Mouse (Mus musculus) hindbrain, embryonic 11.5 days (tissue): ENCODE data around the gene Rhob. TPM values are rescaled to one million over a fixed set of nuclear protein-coding genes. Genes with fewer than 3 reads are reported as not detected.

Source experiments
- ATAC-seq: fragments of 200-750 bp; cut with Nextera tagmentation; 2 replicates; pipeline ENCODE4 v1.8.0; 2017; ENCODE audit warnings: mild to moderate bottlenecking, moderate TSS enrichment, moderate library complexity; ENCODE audit not compliant: low FRiP score
- DNase-seq: peaks from one replicate; pipeline ENCODE4 v3.0.0-alpha.2; 2015; ENCODE audit warnings: low spot score
- H3K27ac ChIP-seq: fragments of 300-500 bp; sonication (generic); 2 replicates; pipeline ENCODE4 v1.5.1; 2014; ENCODE audit warnings: mild to moderate bottlenecking, low read depth, low read length
- H3K27me3 ChIP-seq: fragments of 300-500 bp; sonication (generic); 2 replicates; pipeline ENCODE4 v1.6.1; 2014; ENCODE audit warnings: mild to moderate bottlenecking, low read length, moderate library complexity, mixed read lengths; ENCODE audit not compliant: control insufficient read depth, insufficient read depth
- H3K36me3 ChIP-seq: fragments of 300-500 bp; sonication (generic); 2 replicates; pipeline ENCODE4 v1.6.1; 2014; ENCODE audit warnings: mild to moderate bottlenecking, low read length, moderate library complexity, mixed read lengths; ENCODE audit not compliant: control insufficient read depth, insufficient read depth
- H3K4me1 ChIP-seq: fragments of 300-500 bp; sonication (generic); replicated peaks from 2 replicates; pipeline ENCODE4 v1.6.1; 2014; ENCODE audit warnings: low read length, mixed read lengths; ENCODE audit not compliant: control insufficient read depth, insufficient read depth
- H3K4me2 ChIP-seq: fragments of 300-500 bp; sonication (generic); replicated peaks from 2 replicates; pipeline ENCODE4 v1.6.1; 2014; ENCODE audit warnings: mild to moderate bottlenecking, low read depth, low read length
- H3K4me3 ChIP-seq: fragments of 300-500 bp; sonication (generic); 2 replicates; pipeline ENCODE4 v1.5.1; 2014; ENCODE audit warnings: low read depth, low read length
- H3K9ac ChIP-seq: fragments of 300-500 bp; sonication (generic); 2 replicates; pipeline ENCODE4 v1.6.1; 2014; ENCODE audit warnings: low read depth, low read length
- H3K9me3 ChIP-seq: fragments of 300-500 bp; sonication (generic); 2 replicates; pipeline ENCODE4 v1.6.1; 2016; ENCODE audit warnings: low read length; ENCODE audit not compliant: control insufficient read depth
- WGBS: fragments of 180-500 bp; shearing (Covaris S2); extraction: QIAGEN DNeasy Blood & Tissue Kit; methylation state at CpG from one replicate; pipeline ENCODE4 v1.1.7; 2014; 5-methylcytosine and 5-hydroxymethylcytosine counted together
- polyA plus RNA-seq: library from polyadenylated mRNA; unstranded; fragments of >200 nt; fragmentation: Nextera tagmentation; extraction: Ambion mirVana; gene quantifications from 2 replicates; pipeline ENCODE4 v1.2.1, GENCODE M21; 2014

Rhob gene
- polyA plus RNA-seq, 1 experiment from 2014 or later, result 64.4 TPM

DNA sequence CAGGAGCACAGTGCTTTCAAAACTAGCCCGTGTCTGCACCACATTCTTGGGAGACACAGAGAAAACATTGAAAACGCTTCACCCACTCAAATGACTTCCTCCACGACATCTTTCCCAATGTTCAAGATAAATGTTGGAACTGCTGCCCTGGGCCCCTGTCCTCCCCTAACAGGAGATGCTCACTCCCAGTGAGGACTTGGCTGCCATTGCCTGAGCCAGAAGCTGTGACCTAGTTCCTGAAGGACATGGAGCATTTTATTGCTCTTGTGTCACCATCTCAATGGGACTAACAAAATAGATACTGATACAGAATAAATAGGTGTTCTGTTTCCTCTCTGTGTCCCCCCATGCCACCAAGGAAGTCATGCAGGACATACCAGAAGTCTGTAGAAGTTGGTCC, 5.1 kb downstream of the Rhob start:
- Histone ChIP-seq H3K36me3 (no peaks in the 10 kb centered on the region), H3K9ac (no peak overlapping the region), H3K4me3 (no peak overlapping the region), H3K4me1 (peaks cover 2% of the 10 kb centered on the region), H3K9me3 (no peaks in the 10 kb centered on the region), H3K4me2 (no peak overlapping the region), H3K27ac (no peak overlapping the region), H3K27me3 (no peaks in the 10 kb centered on the region)
- DNase-seq (no peak), ATAC-seq (no peak)
- 86% methylated on average over 3 of the region's 3 CpGs for WGBS

DNA sequence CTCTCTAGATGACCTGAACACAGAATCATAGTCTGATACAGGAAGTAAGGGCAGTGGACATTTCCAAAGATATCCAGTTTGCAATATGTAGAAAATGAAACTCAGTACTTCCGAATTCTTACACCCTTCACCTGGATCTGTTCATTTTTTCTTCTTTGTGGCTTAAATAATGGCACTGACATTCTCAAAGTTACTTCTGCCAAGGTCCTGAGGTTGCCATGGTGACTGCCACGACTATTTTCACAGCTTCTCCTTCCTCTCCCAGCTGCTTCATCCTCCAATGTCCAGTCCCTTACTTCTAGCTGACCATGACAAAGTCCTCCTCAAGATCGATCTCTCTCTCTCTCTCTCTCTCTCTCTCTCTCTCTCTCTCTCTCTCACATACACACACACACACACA, 6.4 kb downstream of the Rhob start:
- DNase-seq, result no peak
- Histone ChIP-seq H3K36me3 (no peaks in the 10 kb centered on the region), H3K27ac (no peak overlapping the region), H3K9me3 (no peaks in the 10 kb centered on the region), H3K9ac (no peak overlapping the region), H3K4me1 (peaks cover 2% of the 10 kb centered on the region), H3K4me2 (no peak overlapping the region), H3K4me3 (no peak overlapping the region), H3K27me3 (no peaks in the 10 kb centered on the region)
- 57% methylated on average over 3 of the region's 3 CpGs for WGBS
- ATAC-seq, result no peak

- Histone ChIP-seq H3K4me1 (no peaks in the 10 kb centered on the region), H3K27me3 (no peaks in the 10 kb centered on the region), H3K4me3 (no peak overlapping the region), H3K36me3 (no peaks in the 10 kb centered on the region), H3K27ac (no peak overlapping the region), H3K9me3 (no peaks in the 10 kb centered on the region), H3K9ac (no peak overlapping the region), H3K4me2 (no peak overlapping the region)
- no peak for DNase-seq
- ATAC-seq, result no peak
- 72% methylated on average over 4 of the region's 4 CpGs for WGBS
Measured at GRCm38 (mm10) chr12:8489098-8489497, 10.7 kb downstream of the Rhob start.

GRCm38 (mm10) chr12:8488652-8488980, 11.2 kb downstream of the Rhob start:
- no peaks in the 10 kb centered on the region for H3K9me3 ChIP-seq
- DNase-seq (no peak), ATAC-seq (no peak)
- no peak overlapping the region for H3K9ac ChIP-seq
- no peaks in the 10 kb centered on the region for H3K36me3 ChIP-seq
- no peak overlapping the region for H3K4me3 ChIP-seq
- H3K27me3 ChIP-seq, result no peaks in the 10 kb centered on the region
- no peaks in the 10 kb centered on the region for H3K4me1 ChIP-seq
- 87% methylated on average over 4 of the region's 4 CpGs for WGBS
- H3K4me2 ChIP-seq, result no peak overlapping the region
- no peak overlapping the region for H3K27ac ChIP-seq

GRCm38 (mm10) chr12:8487959-8488651, 11.7 kb downstream of the Rhob start:
- H3K4me2 ChIP-seq, result no peak overlapping the region
- H3K9ac ChIP-seq, result no peak overlapping the region
- no peak for ATAC-seq
- no peaks in the 10 kb centered on the region for H3K4me1 ChIP-seq
- 77% methylated on average over 5 of the region's 5 CpGs for WGBS
- H3K27me3 ChIP-seq, result no peaks in the 10 kb centered on the region
- H3K4me3 ChIP-seq, result no peak overlapping the region
- H3K36me3 ChIP-seq, result no peaks in the 10 kb centered on the region
- no peak overlapping the region for H3K27ac ChIP-seq
- DNase-seq, result no peak
- no peaks in the 10 kb centered on the region for H3K9me3 ChIP-seq

DNA sequence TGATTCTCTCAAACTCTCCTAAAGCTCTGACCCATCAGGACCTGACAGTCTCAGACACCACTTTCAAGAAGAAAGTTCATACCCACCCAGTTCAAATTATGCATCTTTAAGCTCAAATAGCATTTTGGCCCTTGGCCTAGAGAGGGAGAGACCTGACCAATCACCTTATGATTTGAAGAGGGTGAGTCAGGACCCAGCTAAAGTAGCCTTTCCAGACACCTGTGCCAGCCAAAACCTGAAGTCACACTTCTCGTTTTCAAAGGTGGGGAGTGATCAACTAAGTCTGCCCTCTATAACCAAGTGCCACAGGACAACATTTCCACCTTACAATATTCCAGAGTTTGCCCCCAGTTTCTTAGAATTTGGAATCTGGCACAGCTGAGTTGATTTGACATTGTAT, 12.5 kb downstream of the Rhob start:
- no peak for DNase-seq
- WGBS, result 74% methylated on average over 1 of the region's 1 CpGs
- H3K36me3 ChIP-seq, result no peaks in the 10 kb centered on the region
- no peaks in the 10 kb centered on the region for H3K4me1 ChIP-seq
- H3K27me3 ChIP-seq, result no peaks in the 10 kb centered on the region
- no peak overlapping the region for H3K27ac ChIP-seq
- no peak overlapping the region for H3K4me2 ChIP-seq
- H3K9me3 ChIP-seq, result no peaks in the 10 kb centered on the region
- ATAC-seq, result no peak
- H3K4me3 ChIP-seq, result no peak overlapping the region
- H3K9ac ChIP-seq, result no peak overlapping the region

DNA sequence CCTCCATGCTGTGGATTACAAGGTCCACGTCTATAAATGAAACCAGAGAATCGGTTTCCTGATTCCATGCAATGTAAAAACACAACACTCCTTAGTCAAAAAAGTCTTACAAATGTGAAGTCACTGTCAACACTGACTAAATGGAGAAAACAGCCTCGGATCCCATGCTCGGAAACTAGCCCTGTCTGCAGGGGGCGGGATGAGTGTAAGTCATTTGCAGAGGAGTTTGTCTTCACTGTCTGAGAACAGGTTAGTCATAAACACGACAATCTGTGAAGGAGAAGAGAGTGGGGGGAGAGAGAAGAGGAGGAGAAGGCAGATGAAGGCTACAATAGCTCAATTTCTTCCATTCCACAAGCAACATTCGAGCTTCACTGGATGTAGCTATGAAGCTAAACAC, 14.6 kb downstream of the Rhob start:
- Histone ChIP-seq H3K4me1 (no peaks in the 10 kb centered on the region), H3K4me3 (no peak overlapping the region), H3K27me3 (no peaks in the 10 kb centered on the region), H3K4me2 (no peak overlapping the region), H3K9ac (no peak overlapping the region), H3K27ac (no peak overlapping the region), H3K36me3 (no peaks in the 10 kb centered on the region), H3K9me3 (no peaks in the 10 kb centered on the region)
- 80% methylated on average over 7 of the region's 7 CpGs for WGBS
- ATAC-seq (no peak), DNase-seq (no peak)

DNA sequence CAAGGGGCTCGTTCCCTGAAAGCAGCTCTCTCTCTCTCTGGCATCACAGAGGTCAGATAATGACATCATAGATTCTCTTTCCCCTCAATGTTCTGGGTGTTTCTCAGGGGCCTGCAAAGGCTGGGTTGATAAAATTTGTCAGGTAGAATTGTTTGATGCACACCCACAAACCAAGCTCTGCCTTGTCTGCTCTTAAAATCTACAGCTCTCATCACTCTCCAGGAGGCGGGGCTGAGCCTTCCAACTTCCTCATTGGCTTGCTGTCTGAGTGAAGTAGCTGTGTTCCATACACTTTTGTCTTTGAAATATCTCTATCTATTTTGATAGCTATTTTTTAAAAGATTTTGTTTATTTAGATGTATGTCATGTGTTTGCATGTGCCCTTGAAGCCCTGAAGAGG, 17.6 kb downstream of the Rhob start:
- no peak overlapping the region for H3K4me3 ChIP-seq
- no peaks in the 10 kb centered on the region for H3K36me3 ChIP-seq
- H3K4me2 ChIP-seq, result no peak overlapping the region
- H3K27me3 ChIP-seq, result no peaks in the 10 kb centered on the region
- H3K27ac ChIP-seq, result no peak overlapping the region
- H3K9me3 ChIP-seq, result no peaks in the 10 kb centered on the region
- no peak overlapping the region for H3K9ac ChIP-seq
- H3K4me1 ChIP-seq, result no peaks in the 10 kb centered on the region
- no peak for ATAC-seq
- 73% methylated on average over 2 of the region's 2 CpGs for WGBS
- DNase-seq, result no peak

- ATAC-seq (no peak), DNase-seq (no peak)
- Histone ChIP-seq H3K36me3 (no peaks in the 10 kb centered on the region), H3K9ac (no peak overlapping the region), H3K9me3 (no peaks in the 10 kb centered on the region), H3K4me3 (no peak overlapping the region), H3K27me3 (no peaks in the 10 kb centered on the region), H3K4me2 (no peak overlapping the region), H3K4me1 (no peaks in the 10 kb centered on the region; the same call in 1 of the 2 replicates), H3K27ac (no peak overlapping the region)
- 62% methylated on average over 6 of the region's 6 CpGs for WGBS
Measured at GRCm38 (mm10) chr12:8474836-8475387, 24.9 kb downstream of the Rhob start.
